Comparison of ENCODE assay signal across 21 mouse cellular contexts in genomic region chr11:30662591-30662990, GRCm38 (mm10). TPM values are rescaled to one million over a fixed set of nuclear protein-coding genes. Genes with fewer than 3 reads are reported as not detected.
A peak's percentile ranks its signal among the peaks of the same experiment; 100 is the strongest.
DNase-seq lines count a peak whose midpoint lies in the region; ATAC-seq lines count a peak whose summit lies in the region.
"Had no signal": no experiment of that assay in that cellular context is flagged by ENCODE, and none has a peak within 500 bp of the region (broad histone marks: within the 10 kb centered on the region; RNA-seq: fewer than 3 reads in every experiment).

No protein-coding gene starts in this region.

- DNase-seq in kidney, adult 11 months, result peak; percentile 65
- no peak for DNase-seq in kidney, adult 18-20 months
- DNase-seq in kidney, postnatal 14 days, result peak; percentile 50
- DNase-seq in hindbrain, embryonic 14.5 days (ENCODE audit: low spot score), result no peak
- DNase-seq: adrenal gland, postnatal 25 days; B cell, adult 2 months; cerebellum, adult 2 months; cerebellum, postnatal 10 days; gastrocnemius, adult 2 months; gastrocnemius, postnatal 25 days had no signal

- no peaks in the 10 kb centered on the region for H3K27me3 ChIP-seq in kidney, embryonic 15.5 days
- H3K27me3 ChIP-seq in hindbrain, embryonic 14.5 days (ENCODE audit: control insufficient read depth, insufficient read depth, low read length), result no peaks in the 10 kb centered on the region
- no peaks in the 10 kb centered on the region for H3K27me3 ChIP-seq in liver, embryonic 12.5 days (replicated peaks)
- H3K27me3 ChIP-seq: embryonic facial prominence, embryonic 15.5 days; heart, embryonic 12.5 days had no signal

- H3K4me1 ChIP-seq in kidney, embryonic 15.5 days, result no peaks in the 10 kb centered on the region
- no peaks in the 10 kb centered on the region for H3K4me1 ChIP-seq in hindbrain, embryonic 14.5 days (replicated peaks; ENCODE audit: control insufficient read depth, insufficient read depth, low read length)
- no peaks in the 10 kb centered on the region for H3K4me1 ChIP-seq in liver, embryonic 12.5 days
- H3K4me1 ChIP-seq: embryonic facial prominence, embryonic 15.5 days; forebrain, embryonic 10.5 days; heart, embryonic 12.5 days had no signal

- 85% methylated on average over 2 of the region's 2 CpGs for WGBS in kidney, embryonic 15.5 days
- WGBS in hindbrain, embryonic 14.5 days, result 83% methylated on average over 2 of the region's 2 CpGs
- WGBS in liver, embryonic 12.5 days (ENCODE audit: insufficient replicate concordance), result 53% methylated on average over 2 of the region's 2 CpGs

- peak; percentile 71 for ATAC-seq in kidney, embryonic 15.5 days (replicated peaks; ENCODE audit: low FRiP score)
- ATAC-seq in CD4-positive, CD25-positive, alpha-beta regulatory T cell, adult 4 months, result no peak
- no peak for ATAC-seq in hindbrain, embryonic 14.5 days (ENCODE audit: low FRiP score)
- ATAC-seq in liver, embryonic 12.5 days, result no peak
- ATAC-seq: activated CD4-positive, CD25-positive, alpha-beta regulatory T cell, adult 4 months; forebrain, embryonic 14.5 days; hindbrain, embryonic 16.5 days; Patski had no signal

- no peaks in the 10 kb centered on the region for H3K36me3 ChIP-seq in kidney, embryonic 15.5 days
- H3K36me3 ChIP-seq in hindbrain, embryonic 14.5 days (replicated peaks; ENCODE audit: control insufficient read depth, insufficient read depth), result no peaks in the 10 kb centered on the region
- H3K36me3 ChIP-seq in liver, embryonic 12.5 days, result no peaks in the 10 kb centered on the region
- H3K36me3 ChIP-seq: embryonic facial prominence, embryonic 15.5 days; forebrain, embryonic 10.5 days; heart, embryonic 12.5 days had no signal

- no peak overlapping the region for H3K9ac ChIP-seq in kidney, embryonic 15.5 days
- no peak overlapping the region for H3K9ac ChIP-seq in hindbrain, embryonic 14.5 days
- no peak overlapping the region for H3K9ac ChIP-seq in liver, embryonic 12.5 days
- H3K9ac ChIP-seq: embryonic facial prominence, embryonic 15.5 days; heart, embryonic 12.5 days had no signal

- H3K9me3 ChIP-seq in kidney, embryonic 15.5 days (replicated peaks), result no peaks in the 10 kb centered on the region
- no peaks in the 10 kb centered on the region for H3K9me3 ChIP-seq in hindbrain, embryonic 14.5 days (ENCODE audit: control insufficient read depth, low read length)
- H3K9me3 ChIP-seq in liver, embryonic 12.5 days (replicated peaks), result no peaks in the 10 kb centered on the region
- H3K9me3 ChIP-seq: embryonic facial prominence, embryonic 15.5 days; forebrain, embryonic 10.5 days; heart, embryonic 12.5 days had no signal

- no peak overlapping the region for H3K4me3 ChIP-seq in kidney, embryonic 15.5 days (replicated peaks)
- no peak overlapping the region for H3K4me3 ChIP-seq in hindbrain, embryonic 14.5 days (replicated peaks; ENCODE audit: low read length)
- H3K4me3 ChIP-seq in liver, embryonic 12.5 days, result no peak overlapping the region
- H3K4me3 ChIP-seq: embryonic facial prominence, embryonic 15.5 days; erythroblast, embryonic 14.5 days; forebrain, embryonic 10.5 days; gastrocnemius, adult 2 months; heart, embryonic 12.5 days had no signal

- H3K27ac ChIP-seq in kidney, embryonic 15.5 days, result peak overlapping the region; percentile 45; the same call in 1 of the 2 replicates
- H3K27ac ChIP-seq in hindbrain, embryonic 14.5 days, result no peak overlapping the region
- no peak overlapping the region for H3K27ac ChIP-seq in liver, embryonic 12.5 days
- H3K27ac ChIP-seq: embryonic facial prominence, embryonic 15.5 days; forebrain, embryonic 10.5 days; gastrocnemius, adult 2 months had no signal

- no peak overlapping the region for H3K4me2 ChIP-seq in kidney, embryonic 15.5 days
- no peak overlapping the region for H3K4me2 ChIP-seq in hindbrain, embryonic 14.5 days (replicated peaks)
- no peak overlapping the region for H3K4me2 ChIP-seq in liver, embryonic 12.5 days
- H3K4me2 ChIP-seq: embryonic facial prominence, embryonic 15.5 days; heart, embryonic 12.5 days had no signal

RNA-seq across cellular contexts. Expression of gene Acyp2, which starts 13.2 kb away (rescaled TPM):
- polyA plus RNA-seq in kidney, embryonic 15.5 days (2015; fragmentation: Nextera tagmentation; extraction: Ambion mirVana), result 22.4 and 23.1 TPM in 2 replicates
- 1 to 10 TPM in 1 of 2 experiments, under 1 TPM in 1; 0.81 to 1.6 TPM for polyA plus RNA-seq in CD4-positive, CD25-positive, alpha-beta regulatory T cell, adult 4 months (2017; shearing (Covaris generic))
- polyA plus RNA-seq in hindbrain, embryonic 14.5 days (2014; fragmentation: Nextera tagmentation; extraction: Ambion mirVana), result 32.2 and 35.7 TPM in 2 replicates
- 5.5 TPM in 2 replicates for polyA plus RNA-seq in liver, embryonic 12.5 days (2016; fragmentation: Nextera tagmentation; extraction: Ambion mirVana)
- polyA plus RNA-seq: Patski had no signal

Comparison
In these comparisons a context has a peak if more than half of its experiments do, and no peak if none do; other contexts are left out.
1. DNase-seq: peak in kidney, adult 11 months (single experiment) and kidney, postnatal 14 days (single experiment); none in kidney, adult 18-20 months (single experiment) and hindbrain, embryonic 14.5 days (single experiment).